Mouse (Mus musculus) kidney, adult 18-20 months (tissue): Measurements from ENCODE around the gene Ncoa6.
"Not testable (repeated sequence)": the region's sequence is repeated elsewhere in the genome, so short reads cannot be mapped to it uniquely, and the experiment has no call there.

Experiments used
- DNase-seq: peaks from one replicate; pipeline ENCODE4 v3.0.0; 2021

Gene Ncoa6

DNA sequence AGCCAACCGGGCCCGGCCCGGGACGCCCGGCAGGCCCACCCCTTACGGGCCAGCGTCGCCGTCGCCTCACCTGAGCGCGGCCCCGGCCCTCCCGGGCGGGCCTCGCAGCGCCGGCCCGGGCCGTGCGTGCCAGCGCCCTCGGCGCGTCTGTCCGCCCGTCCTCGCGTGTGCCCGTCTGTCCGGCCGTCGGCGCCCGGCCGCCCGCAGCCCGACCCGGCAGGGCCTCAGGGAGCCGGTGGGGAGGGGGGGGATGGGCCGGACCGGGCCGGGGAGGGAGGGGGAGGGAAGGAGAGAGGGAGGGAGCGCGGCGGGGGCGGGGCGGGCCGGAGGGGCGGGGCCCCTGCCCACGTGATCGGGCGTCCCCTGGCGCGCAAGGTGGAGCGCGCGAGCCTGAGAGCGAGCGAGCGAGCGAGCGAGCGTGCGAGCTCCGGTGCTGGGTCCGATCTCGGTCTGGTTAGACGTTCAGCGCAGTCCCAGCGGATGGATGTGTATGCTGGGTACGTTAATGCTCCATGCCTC lies at the start of gene Ncoa6:
Gene Ncoa6 (minus strand): TSS at position 325 of the 519 bp plus-strand sequence.
- peak; percentile 73 for DNase-seq

DNA sequence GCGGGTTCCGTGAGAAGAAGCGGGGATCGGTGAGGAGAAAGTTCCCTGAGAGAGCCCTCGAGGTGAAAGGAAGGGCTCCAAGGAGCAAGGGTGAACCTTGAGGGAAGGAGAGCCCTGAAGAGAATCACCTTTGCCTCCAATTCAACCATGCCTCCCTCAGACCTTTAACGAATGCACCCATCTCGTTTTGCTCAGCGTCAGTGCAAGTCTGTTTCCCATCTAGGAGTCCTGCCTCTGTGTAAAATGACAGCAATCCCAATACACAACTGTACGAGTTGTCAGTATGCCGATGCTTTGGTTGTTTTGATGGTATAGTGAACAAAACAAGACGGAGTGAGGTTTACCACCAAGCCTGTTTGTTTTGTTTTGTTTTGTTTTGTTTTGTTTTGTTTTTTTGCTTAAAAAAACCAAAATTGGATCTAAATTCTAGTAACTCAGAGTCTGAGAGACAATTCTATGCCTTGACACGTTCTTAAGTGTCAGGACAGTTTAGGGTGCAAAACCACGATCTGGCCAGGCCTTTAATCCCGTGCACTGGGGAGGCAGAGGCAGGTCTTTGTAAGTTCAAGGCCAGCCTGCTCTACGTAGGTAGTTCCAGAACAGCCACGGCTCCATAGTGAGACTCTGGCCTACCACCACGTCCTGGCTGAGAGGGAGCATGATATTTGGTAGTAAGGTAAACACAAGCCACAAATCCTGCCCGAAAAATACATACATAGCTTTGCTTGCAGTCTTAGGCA lies 45.0 kb upstream of the Ncoa6 start:
- no peak for DNase-seq

DNA sequence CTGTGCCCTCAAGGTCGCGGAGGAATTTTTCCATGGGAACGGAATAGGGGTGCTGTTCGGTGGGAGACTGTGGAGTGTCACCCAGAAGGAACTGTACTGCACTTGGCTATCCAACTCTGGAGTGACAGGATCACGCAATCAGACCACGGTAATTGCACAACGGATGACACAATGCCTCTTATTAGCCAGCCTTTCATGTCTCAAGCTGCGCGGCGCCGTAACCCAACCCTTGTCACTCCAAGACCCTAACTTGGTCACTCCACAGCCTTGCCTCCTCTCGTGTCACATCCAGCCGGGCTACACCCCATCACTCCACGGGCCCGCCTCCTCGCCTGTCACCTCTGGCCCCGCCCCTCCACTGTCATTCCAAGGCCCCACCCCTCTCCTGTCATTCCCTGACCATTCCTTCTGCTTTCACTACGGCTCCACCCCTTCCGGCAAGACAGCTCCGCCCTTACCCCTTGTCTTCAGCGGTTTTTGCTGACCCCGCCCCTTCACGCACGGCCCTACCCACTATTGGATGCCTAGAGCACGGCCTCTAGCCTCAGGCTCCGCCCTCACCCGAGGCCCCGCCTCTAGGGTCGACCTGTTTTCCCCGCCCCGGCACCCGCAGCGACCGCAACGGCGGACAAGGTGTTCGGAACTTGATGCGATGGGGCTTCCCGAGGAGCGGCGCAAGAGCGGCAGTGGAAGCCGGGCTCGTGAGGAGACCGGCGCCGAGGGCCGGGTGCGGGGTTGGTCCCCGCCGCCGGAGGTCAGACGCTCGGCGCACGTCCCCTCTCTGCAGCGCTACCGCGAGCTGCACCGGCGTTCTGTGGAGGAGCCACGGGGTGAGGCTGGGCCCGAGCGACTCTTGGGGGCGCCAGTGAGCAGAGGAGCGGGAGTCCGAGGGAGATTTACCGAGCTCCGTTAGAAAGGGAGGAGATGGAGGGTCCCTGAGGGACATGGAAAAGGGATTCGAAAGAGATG lies 44.0 kb upstream of the Ncoa6 start, which contains the start of the genes Acss2 and Ggt7:
Gene Acss2 (plus strand): TSS at position 494 of the 969 bp plus-strand sequence.
Gene Ggt7 (minus strand): TSS at position 783 of the 969 bp plus-strand sequence.
- DNase-seq = peak; percentile 100

DNA sequence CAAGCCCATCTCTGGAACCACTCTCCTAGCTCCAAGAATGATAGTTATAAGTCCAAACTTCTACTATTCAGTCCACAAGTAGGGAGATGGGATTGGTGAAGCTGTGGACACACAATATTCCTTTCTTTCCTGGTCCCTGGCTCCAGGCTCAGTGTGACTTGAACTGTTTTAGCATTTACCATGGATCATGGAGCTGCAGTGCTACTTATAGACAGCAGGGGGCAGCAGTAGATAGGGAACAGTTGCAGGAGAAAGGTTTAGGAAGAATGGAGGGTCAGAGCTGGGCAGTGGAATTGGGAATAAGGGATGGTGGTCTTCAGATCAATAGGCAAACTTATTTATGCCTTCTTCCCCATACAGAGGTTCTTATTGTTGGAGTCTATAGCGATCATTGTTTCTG lies 42.2 kb upstream of the Ncoa6 start:
- peak; percentile 73 for DNase-seq

DNA sequence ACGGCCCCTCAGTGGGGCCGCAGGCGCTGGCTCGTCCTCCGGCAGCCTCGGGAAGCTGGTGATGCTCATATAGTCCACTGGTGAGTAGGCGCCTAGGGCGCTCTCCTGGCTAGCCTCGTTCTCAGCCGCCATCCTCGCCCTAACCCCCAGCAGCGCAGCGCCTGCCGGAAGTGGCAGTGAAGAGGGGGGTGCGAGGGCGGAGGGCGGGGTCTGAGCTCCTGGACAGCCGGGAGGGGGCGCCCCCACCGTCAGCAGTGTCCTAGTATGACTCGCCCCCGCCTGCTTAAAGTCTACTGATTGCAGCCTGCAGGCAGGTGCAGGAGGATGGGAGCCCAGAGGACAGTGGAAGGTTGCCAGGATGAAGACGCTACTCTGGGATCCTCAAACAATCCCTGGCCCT lies 41.0 kb upstream of the Ncoa6 start:
- DNase-seq = peak; percentile 60

DNA sequence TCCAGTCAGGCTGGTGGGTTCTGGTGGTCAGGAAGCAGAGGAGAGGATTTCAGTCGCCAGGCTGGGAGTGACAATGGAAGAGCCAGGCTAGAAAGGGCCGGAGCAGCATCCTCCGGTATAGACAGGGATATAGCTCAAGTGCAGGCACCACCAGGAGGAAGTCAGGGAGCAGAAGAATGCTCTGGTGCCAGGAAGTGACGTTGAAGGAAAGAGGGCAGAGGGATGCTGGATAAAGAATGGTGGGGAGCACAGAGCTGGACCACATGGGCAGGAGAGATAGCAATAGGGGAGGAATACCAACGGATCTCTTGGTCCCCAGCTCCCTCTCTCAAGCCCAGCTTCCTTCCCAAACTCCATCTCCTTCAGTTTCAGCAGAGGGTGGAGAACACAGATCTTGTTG lies 39.8 kb upstream of the Ncoa6 start:
- no peak for DNase-seq

DNA sequence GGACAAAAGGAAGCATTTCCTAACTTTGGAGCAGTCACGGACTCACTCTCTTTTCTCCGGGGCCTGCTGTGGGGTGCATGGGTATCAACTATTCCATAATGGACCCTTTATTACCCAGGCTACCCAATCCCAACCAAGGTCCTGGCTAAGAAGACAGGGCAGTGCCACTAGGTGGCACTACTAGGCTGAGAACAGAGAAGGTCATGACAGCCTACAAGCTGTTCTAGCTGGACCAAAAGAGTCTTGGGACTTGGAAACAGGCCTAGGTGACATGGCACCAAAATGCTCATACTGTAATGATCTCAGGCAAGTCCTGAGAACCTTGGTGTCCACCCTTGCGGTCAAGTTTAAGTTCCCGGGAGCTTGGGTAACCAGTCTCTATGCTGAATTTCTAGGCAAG lies 38.8 kb upstream of the Ncoa6 start:
- peak; percentile 71 for DNase-seq

DNA sequence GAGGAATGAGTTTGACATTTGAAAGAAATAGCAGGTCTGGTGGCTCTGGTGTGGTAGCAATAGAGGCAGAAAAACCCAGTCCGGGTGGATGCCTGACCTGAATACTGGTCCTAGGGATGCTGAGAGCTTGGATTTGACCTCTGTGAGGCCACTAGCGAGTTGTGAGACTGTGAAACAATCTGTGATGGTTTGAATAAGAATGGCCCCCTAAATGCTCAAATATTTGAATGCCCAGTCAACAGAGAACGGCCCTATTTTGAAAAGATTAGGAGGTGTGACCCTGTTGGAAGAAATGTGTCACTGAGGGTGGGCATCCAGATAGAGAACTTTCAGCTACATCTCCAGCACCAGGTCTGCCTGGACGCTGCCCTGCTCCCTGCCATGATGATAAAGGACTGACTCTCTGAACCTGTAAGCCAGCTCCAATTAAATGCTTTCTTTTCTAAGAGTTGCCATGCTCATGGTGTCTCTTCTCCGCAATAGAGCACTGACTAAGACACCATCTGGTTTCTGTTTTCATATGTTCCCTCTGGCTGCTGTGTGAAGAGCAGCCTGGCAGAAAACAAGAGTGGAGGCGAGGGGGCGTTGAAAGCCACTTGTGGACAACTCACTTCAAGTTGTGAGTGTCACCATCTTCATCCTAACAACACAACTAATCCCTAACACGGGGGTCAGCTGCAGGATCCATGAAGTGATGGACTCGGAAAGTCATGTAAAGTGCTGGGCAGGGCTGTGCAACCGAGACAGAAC lies 34.2 kb upstream of the Ncoa6 start:
- DNase-seq = no peak

DNA sequence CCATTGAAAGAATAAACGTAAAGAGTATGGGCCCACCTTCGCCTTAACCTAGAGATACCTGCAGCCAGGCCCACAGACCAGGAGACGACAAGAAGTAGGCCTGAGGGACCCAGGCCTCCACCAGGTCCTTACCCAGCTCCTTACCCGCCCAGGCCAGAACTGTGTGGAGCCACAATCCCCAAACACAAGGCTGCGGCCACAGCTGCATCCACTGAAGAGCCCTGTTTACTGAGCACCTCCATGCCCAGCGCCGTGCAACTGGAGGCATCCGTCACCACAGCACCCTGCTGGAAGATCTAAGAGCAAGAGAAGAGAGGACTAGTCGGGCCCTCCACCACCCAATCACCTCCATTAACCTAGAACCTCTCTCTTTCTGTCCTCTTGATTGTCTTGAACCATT lies 32.1 kb upstream of the Ncoa6 start:
- DNase-seq = no peak

DNA sequence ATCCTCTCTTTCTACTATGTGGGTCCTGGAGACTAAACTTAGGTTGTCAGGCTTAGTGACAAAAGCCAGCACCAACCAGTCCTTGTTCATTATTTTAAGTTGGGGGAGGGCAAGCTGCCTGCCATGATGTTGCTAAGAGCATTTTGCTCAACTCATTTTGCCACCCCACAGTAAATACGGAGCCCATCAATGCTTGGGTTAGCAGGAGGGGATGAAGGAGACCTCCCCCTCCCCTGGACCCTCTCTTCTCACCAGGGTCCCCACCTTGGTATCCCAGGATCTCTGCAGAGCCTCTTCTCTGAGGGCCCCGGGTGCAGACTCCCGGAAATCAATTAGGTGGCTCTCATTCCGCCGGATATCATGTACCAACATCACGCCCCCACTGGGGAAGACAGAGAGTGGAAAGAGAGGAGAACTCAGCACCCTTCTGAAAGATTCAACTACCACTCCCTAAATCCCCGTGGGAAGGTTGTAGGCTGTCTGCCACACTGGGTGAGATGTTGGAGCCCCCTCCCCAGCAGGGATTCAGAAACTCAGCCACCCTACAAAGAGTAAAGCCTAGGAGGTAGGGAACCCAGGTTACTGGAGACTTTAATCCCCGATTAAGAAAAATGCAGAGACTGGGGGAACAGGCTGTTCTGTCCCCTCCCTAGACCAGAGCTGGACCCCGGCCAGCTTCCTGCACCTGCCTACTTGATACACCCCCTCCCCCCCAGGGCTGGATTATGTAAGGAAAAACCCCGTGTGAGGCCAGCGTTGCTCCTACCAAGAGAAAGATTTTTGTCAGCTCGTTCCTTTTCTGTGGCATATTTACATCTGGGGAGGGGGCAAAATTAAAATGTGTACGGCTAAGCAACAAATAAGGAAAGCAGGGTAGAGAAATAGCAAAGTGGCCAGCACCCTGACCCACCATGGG lies 31.0 kb upstream of the Ncoa6 start:
- peak; percentile 26 for DNase-seq

DNA sequence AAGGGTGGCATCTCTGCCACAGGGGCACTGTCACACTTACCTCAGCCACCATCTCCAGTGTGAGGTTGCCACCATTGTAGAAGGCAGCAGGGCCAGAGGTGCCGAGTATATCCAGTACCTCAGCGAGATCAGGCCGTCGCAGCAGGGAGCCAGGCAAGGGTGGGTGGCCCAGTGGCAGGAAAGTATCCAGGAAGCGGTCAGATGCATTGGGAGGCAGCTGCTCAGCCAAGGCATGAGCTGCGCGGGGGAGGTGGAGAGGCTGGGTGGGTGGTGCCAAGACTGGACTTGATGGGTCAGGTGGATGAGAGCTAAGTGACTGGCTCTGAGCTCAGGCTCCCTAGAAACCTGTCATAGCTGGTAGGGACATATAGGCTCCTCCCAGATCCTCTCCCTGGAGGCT lies 28.9 kb upstream of the Ncoa6 start:
- no peak for DNase-seq

DNA sequence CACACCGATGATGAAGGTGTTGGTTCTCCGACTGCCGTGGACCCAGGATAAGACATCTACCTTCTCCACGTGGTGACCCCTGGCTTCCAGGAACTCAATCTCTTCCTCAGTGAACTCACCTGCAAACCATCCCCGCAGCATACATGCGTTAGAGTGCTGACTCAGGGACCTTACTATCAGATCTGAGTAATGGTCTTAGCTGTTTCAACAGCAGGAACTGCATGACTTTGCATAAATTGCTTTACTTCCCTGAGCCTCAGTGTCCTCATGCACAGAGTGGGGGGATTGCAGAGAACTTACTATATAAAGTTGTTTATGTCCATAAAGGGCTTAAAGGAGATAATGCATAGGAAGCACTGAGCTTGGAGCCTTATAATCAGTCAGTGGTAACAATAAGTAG lies 17.3 kb upstream of the Ncoa6 start:
- no peak for DNase-seq

DNA sequence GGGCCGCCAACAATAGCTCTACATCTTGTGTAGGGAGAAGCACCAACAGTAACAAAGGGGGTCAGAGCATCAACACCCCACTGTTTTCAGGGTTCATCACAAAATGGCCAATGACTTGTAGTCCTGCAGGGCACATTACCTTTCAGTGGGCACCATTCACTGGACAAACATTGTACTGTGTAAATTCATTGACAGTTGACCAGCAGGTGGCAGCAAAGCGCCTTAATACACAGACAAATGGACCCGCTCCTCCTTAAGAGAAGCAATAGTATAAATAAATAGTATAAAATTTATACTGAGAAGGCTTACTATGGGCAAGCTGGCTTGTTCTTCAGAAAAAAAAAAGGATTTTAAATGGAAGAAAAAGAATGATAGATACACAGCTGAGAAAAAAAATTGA lies 8.3 kb upstream of the Ncoa6 start:
- DNase-seq = peak; percentile 80

DNA sequence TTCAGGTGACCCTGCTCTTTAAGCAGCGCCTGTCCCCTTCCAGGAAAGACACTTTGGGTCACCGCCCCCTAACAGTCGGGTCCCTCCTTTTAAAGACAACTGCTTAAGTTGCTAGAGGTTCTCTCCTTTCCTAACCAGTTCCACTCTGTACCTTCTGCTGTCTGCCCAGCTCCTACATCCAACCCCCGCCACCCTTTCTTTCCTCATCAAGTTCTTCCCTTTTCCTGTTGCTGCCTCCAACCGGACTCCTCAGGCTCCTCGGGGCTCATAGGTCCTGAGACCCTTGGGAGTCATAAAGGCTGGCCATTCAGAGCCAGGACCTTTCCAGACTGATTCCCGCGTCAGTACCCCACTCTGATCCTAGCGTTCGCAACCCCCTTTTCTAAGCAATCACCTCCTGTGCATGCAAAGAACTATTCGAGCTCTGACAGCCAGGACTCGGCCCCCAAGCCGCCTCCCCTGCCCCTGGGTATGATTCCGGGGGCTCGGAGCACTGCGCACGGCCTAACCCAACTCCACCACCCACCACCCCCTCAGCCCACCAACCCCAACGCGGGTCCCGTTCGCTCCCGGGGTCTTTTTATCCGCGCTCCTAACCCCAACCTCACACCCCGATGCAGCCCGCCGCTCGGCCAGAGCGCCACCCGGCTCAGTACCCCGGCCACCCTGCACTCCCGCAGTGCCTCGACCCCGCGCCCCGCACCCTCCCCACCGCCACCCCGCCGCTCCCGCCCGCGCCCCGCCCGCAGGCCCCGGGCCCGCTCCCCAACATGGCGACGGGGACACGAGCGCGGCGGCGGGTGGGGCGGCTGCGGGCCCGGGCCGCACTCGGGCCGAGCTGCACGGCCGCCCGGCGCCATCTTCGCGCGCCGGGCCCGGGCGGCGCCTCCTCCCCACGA lies 774 bp downstream of the Ncoa6 start:
- DNase-seq = peak; percentile 58

DNA sequence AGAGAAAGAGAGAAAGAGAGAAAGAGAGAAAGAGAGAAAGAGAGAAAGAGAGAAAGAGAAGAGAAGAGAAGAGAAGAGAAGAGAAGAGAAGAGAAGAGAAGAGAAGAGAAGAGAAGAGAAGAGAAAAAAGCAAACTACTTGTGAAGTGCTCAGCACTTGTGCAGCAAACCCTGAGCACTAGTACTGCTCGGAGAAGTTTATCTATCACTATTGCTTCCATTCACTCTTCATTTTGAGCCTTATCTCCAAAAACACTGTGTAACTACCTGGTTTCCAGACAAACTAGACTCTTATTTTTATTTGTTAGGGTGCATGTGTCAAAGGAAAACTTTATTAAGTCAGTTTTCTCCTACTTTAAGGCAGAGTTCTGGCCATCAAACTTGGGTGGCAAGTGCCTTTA lies 6.8 kb downstream of the Ncoa6 start:
- no peak for DNase-seq

DNA sequence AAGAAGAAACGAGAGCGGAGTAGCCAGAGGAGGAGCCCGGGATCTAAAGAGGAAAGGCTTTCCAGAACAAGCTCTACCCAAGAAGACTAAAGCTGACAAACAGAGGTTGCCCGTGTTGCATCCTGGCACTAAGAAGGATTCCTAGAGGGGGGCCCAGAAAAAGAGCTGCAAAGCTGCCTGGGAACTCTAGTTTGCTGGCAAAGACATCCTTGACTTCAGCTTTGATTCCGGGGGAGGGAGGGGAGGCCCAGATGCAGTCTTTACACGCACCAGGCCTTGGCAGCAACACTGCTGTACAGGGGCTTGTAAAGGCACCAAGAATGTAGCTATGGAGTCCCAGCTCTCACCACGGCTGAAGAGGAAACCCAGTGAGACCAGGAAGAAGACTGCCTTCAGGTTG lies 20.1 kb downstream of the Ncoa6 start:
- no peak for DNase-seq

DNA sequence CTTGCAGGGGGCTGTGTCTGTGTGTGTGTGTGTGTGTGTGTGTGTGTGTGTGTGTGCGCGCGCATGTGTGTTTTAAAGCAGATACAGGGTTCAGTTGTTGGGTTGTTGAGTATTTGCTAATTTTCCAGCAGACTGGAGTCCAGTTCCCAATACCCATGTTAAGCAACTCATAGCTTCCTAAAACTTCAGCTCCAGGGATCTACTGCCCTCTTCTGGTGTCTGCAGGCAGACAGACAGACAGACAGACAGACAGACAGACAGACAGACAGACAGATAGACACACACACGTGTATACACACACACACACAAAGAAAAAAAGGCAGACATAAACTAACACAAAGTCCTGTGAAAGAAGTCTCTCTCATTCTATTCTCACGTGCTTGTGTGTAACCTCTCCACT lies 22.4 kb downstream of the Ncoa6 start:
- DNase-seq = no peak

DNA sequence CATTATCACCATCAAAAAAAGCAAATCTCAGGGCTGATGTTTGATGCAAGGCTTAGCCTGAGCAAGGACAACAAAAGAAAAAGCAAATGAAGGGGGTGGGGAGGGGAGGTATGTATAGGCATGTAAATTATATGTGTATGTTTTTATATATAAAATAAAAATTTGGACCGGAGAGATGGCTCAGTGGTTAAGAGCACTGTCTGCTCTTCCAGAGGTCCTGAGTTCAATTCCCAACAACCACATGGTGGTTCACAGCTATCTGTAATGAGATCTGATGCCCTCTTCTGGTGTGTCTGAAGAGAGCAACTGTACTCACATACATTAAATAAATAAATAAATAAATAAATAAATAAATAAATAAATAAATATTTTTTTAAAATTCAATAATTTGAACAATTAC lies 25.8 kb downstream of the Ncoa6 start:
- not testable (repeated sequence) for DNase-seq

DNA sequence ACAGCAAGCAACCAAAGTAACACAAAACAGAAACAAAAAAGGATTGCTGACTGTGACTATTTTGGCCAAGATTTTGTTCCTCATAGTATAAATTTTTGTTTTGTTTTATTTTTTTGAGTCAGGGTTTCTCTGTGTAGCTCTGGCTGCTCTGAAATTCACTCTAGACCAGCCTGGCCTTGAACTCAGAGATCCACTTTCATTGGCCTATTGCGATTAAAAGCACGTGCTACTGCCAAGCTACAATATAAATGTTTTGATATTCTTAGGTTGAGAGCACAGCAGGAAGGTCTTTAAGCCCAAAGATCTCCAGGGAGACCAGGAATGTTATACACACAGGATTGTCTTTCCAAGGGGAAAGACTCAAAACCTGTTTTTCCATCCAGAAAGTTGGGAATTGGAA lies 30.2 kb downstream of the Ncoa6 start:
- no peak for DNase-seq

DNA sequence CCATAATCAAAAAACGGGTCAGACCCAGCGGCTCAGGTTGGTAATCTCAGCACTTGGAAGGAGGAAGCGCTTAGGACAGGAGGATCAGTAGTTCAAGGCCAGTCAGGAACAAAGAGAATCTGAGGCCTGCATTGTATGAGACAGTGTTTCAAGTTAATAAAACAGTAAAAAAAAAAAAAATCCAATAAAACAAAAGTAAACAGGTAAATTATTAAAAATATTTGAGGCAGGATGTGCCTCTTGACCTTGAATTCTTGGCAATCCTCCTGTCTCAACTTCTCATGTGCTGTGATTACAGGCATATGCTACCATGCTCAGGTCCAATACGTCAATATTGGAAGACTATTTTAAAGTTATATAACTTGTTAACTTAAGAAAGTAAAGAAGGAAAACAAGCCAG lies 30.8 kb downstream of the Ncoa6 start:
- no peak for DNase-seq

DNA sequence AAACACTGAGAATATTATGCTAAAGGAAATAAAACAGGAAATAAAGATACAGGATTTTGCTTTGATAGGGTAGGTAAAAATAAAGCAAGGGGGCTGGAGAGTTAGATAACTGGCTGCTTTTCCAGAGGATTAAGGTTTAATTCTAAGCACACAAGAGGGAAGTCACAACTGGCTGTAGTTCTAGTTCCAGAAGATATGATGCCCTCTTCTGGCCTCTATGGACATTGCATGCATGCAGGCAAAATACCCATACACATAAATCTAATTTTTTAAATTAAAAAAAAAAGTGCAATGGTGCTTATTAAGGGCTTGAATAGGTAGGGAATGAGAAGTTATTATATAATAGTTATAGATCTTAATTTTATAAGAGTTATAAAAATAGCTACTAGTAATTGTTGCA lies 37.2 kb downstream of the Ncoa6 start:
- no peak for DNase-seq
